Mouse (Mus musculus) liver, embryonic 12.5 days (tissue): ENCODE data around the gene Ank. TPM values are rescaled to one million over a fixed set of nuclear protein-coding genes. Genes with fewer than 3 reads are reported as not detected.

Experiments
- ATAC-seq: fragments of 200-750 bp; cut with Nextera tagmentation; 2 replicates; pipeline ENCODE4 v1.8.0; 2017; ENCODE audit warnings: moderate number of reproducible peaks, mild to moderate bottlenecking, moderate library complexity
- H3K27ac ChIP-seq: fragments of 300-500 bp; sonication (generic); 2 replicates; pipeline ENCODE4 v1.5.1; 2016; ENCODE audit warnings: mild to moderate bottlenecking
- H3K27me3 ChIP-seq: fragments of 300-500 bp; sonication (generic); replicated peaks from 2 replicates; pipeline ENCODE4 v1.6.1; 2016; ENCODE audit warnings: mild to moderate bottlenecking, moderate library complexity
- H3K36me3 ChIP-seq: fragments of 300-500 bp; sonication (generic); 2 replicates; pipeline ENCODE4 v1.6.1; 2016; ENCODE audit warnings: mild to moderate bottlenecking, moderate library complexity
- H3K4me1 ChIP-seq: fragments of 300-500 bp; sonication (generic); 2 replicates; pipeline ENCODE4 v1.6.1; 2016
- H3K4me2 ChIP-seq: fragments of 300-500 bp; sonication (generic); 2 replicates; pipeline ENCODE4 v1.6.1; 2016; ENCODE audit warnings: mild to moderate bottlenecking, moderate library complexity
- H3K4me3 ChIP-seq: fragments of 300-500 bp; sonication (generic); 2 replicates; pipeline ENCODE4 v1.5.1; 2016; ENCODE audit warnings: mild to moderate bottlenecking, moderate library complexity
- H3K9ac ChIP-seq: fragments of 300-500 bp; sonication (generic); 2 replicates; pipeline ENCODE4 v1.6.1; 2016; ENCODE audit warnings: mild to moderate bottlenecking, moderate library complexity
- H3K9me3 ChIP-seq: fragments of 300-500 bp; sonication (generic); replicated peaks from 2 replicates; pipeline ENCODE4 v1.6.1; 2016; ENCODE audit warnings: mild to moderate bottlenecking, moderate library complexity
- WGBS: fragments of 180-500 bp; shearing (Covaris S2); methylation state at CpG from one replicate; pipeline ENCODE4 v1.1.7; 2016; ENCODE audit not compliant: insufficient replicate concordance; 5-methylcytosine and 5-hydroxymethylcytosine counted together
- polyA plus RNA-seq: library from polyadenylated mRNA; unstranded; fragments of >200 nt; fragmentation: Nextera tagmentation; extraction: Ambion mirVana; gene quantifications from 2 replicates; pipeline ENCODE4 v1.2.1, GENCODE M21; 2016

The Ank gene
- 13.6 and 14.2 TPM in 2 replicates for polyA plus RNA-seq

DNA sequence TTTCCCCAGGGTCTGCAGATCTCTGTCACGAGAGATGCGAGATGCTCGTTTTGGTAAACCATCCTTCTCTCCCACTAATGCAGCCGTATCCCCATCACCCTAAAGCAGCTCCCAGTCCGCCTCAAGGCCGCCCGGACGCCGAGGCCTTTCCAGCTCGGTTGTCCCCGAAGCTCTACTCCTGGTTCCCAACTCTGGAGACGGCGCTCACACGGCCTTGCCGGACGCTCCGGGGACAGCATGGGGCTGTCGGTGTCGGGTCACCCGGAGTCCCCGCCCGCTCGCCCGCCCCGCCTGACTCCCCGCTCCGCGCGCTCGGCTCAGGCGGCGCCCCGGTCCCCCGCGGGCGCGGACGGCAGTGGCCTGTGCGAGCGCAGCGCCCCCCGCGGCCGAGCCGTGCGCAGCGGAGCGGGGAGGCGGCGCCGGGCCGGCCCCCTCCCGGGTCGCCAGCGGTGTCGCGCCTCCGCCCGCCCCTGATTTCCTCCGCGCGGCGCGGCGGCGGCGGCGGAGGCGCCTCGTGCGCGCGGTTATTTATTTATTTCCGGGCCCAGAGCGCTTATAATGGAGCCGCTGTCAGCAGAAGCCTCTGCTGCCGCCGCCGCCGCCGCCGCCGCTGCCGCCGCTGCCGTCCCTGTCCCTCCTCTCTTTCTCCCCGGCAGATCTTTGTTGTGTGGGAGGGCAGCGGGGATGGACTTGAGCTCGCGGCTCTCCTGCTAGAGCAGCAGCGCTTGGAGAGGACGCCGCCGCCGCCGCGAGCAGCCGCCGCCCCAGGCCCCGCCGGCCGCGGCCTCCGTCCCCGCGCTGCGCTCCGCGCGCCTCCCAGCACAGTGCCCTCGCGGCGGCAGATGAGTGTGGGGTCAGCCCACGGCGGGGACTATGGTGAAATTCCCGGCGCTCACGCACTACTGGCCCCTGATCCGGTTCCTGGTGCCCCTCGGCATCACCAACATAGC is at the start of gene Ank:
TSS of gene Ank (plus strand) at position 547 of the 950 bp plus-strand sequence.
- peak within 1 kb of the TSS; percentile 90 for H3K4me2 ChIP-seq
- ATAC-seq = peak; percentile 89
- peaks cover 6% of the 10 kb centered on the region; the same call in 1 of the 2 replicates for H3K36me3 ChIP-seq
- H3K9me3 ChIP-seq = no peaks in the 10 kb centered on the region
- no peaks in the 10 kb centered on the region for H3K27me3 ChIP-seq
- 1% methylated on average over 116 of the region's 120 CpGs for WGBS
- peak within 1 kb of the TSS; percentile 92 for H3K27ac ChIP-seq
- H3K4me3 ChIP-seq = peak within 1 kb of the TSS; percentile 90
- H3K9ac ChIP-seq = peak within 1 kb of the TSS; percentile 92
- peaks cover 47% of the 10 kb centered on the region for H3K4me1 ChIP-seq

DNA sequence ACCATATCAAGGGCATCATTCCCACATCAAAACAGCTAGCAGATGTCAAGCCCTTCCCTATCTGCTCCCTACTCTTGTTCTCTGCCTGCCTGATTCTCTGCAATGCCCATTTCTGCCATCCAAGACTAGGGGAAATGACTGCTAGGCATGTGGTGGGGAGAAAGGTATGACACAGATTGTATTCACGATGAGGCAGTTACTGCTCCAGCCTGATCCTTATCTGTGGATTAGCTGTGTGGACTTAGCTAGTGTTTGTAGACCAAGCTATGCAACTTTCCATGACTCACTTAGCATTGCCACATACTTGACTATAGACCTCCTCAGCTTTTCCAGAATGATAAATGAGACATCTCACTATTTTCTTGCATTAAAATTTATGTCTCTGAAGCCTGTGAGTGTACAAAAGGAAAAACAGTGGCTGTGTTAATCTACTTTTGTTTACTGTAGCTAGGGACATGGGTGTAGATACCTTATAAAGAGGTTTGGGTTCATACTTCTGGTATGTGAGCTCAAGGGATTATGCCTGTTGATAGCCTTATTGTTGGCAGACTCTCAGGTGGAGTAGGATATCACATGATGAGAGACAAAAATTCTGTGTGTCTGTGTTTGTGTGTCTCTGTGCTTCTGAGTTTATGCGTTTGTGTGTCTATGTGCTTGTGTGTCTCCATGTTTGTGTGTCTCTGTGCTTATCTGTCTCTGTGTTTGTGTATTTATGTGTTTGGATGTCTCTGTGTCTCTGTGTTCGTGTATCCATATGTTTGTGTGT is 47.7 kb upstream of the Ank start:
- no peaks in the 10 kb centered on the region for H3K36me3 ChIP-seq
- H3K27ac ChIP-seq = no peak overlapping the region
- ATAC-seq = no peak
- no peak overlapping the region for H3K4me3 ChIP-seq
- H3K4me2 ChIP-seq = no peak overlapping the region
- no peaks in the 10 kb centered on the region for H3K27me3 ChIP-seq
- WGBS = 65% methylated on average over 3 of the region's 3 CpGs
- no peak overlapping the region for H3K9ac ChIP-seq
- H3K9me3 ChIP-seq = no peaks in the 10 kb centered on the region
- H3K4me1 ChIP-seq = no peaks in the 10 kb centered on the region

DNA sequence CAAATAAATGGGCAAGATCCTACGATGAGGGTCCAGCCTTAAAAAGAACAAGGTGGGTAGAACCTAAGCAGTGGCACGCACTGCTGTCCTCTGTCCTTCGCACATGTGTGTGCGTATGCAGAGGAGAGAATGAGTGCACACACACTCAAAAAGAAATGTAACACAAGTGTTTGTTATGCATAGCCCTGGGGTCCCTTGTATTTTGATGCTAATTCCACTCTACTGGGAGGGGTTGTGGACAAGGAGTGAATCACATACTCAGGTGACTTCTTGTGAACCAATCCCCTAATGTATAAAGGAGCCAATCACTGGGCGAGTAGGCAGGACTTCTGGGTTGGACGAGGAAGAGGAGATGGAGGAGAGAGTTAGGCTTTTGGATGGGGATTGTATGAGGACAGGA is 44.9 kb upstream of the Ank start:
- H3K36me3 ChIP-seq = no peaks in the 10 kb centered on the region
- no peaks in the 10 kb centered on the region for H3K4me1 ChIP-seq
- H3K9me3 ChIP-seq = no peaks in the 10 kb centered on the region
- H3K9ac ChIP-seq = no peak overlapping the region
- no peak overlapping the region for H3K27ac ChIP-seq
- ATAC-seq = no peak
- H3K27me3 ChIP-seq = no peaks in the 10 kb centered on the region
- 77% methylated on average over 6 of the region's 6 CpGs for WGBS
- no peak overlapping the region for H3K4me2 ChIP-seq
- H3K4me3 ChIP-seq = no peak overlapping the region

DNA sequence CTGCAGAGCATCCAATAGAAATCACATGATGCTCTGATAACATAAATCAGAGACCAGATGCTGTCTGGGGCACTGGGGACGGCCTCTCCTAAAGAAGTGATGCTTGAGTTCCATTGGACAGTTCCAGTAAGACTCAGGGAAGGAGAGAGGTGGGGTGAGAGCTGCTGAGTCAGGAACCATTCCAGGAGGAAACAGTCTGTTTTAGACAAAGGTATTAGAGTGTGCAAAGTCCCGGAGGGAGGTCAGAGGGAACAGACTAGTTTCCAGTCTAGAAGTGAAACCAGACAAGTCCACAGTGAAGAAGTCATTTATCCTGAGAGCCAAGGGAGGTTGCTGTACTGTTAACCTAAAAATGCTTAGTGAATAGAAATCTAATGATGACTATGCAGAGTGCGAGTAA is 38.9 kb upstream of the Ank start:
- Histone ChIP-seq H3K9ac (no peak overlapping the region), H3K4me3 (no peak overlapping the region), H3K36me3 (no peaks in the 10 kb centered on the region), H3K27me3 (no peaks in the 10 kb centered on the region), H3K27ac (no peak overlapping the region), H3K9me3 (no peaks in the 10 kb centered on the region), H3K4me2 (no peak overlapping the region), H3K4me1 (no peaks in the 10 kb centered on the region)
- 67% methylated on average over 3 of the region's 3 CpGs for WGBS
- no peak for ATAC-seq

DNA sequence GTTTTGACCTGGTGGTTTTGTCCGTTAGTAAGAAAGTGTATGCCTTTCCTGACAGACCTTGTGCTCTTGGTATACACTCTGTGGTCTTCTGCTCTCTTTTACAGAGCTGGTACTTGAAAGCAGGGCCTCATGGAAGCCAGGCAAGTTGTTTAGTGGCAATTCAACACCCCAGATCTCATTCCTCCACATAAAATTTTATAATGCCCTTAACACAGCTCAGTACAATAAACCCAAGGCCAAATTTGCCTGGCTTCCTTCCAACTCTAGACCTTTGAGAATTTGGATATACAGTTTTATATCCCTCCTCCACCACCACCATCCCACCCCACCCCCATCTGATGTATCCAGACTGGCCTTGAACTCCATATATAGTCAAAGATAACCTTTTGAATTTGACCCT is 36.2 kb upstream of the Ank start:
- H3K36me3 ChIP-seq = no peaks in the 10 kb centered on the region
- WGBS = 72% methylated on average over 1 of the region's 1 CpGs

DNA sequence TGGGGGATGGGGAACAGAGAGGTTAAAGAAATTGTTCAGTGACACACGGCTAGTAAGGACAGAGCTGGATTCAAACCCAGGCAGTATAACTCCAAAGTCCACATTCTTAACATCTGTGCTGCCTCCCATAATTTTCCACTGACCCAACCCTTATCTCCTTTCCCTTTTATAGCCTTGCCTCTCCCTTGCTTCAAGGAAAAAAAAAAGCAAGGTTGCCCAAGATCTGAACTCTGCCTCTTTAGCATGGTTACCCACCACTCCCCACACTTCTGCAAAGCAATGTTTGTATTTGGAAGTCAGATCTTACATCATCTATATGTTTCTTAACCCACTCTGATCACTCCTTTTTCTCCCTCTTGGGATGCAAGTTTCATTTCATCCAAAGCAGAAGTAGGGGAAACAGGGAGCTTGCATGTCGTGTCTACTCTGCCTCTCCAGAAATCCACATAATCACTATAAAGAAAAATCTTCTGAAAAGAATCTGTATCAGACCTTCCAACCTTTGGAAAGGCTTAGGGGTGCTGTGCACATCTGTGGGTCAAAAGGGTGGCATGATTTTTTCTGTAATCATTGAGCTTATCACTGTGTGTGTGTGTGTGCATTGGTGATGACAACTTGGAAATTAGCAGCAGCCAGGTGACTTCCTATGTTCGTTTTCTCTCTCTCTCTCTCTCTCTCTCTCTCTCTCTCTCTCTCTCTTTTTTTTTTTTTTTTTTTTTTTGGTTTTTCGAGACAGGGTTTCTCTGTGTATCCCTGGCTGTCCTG is 33.4 kb upstream of the Ank start:
- no peak for ATAC-seq
- H3K4me2 ChIP-seq = no peak overlapping the region
- no peaks in the 10 kb centered on the region for H3K27me3 ChIP-seq
- H3K4me3 ChIP-seq = no peak overlapping the region
- H3K9ac ChIP-seq = no peak overlapping the region
- H3K9me3 ChIP-seq = no peaks in the 10 kb centered on the region
- no peak overlapping the region for H3K27ac ChIP-seq
- H3K4me1 ChIP-seq = no peaks in the 10 kb centered on the region
- no peaks in the 10 kb centered on the region for H3K36me3 ChIP-seq
- WGBS = 65% methylated on average over 3 of the region's 4 CpGs

More for the DNA sequence above, 36.2 kb upstream of the Ank start:
- H3K9ac ChIP-seq = no peak overlapping the region
- no peaks in the 10 kb centered on the region for H3K9me3 ChIP-seq
- H3K4me2 ChIP-seq = no peak overlapping the region
- no peak overlapping the region for H3K27ac ChIP-seq
- H3K4me1 ChIP-seq = no peaks in the 10 kb centered on the region
- H3K27me3 ChIP-seq = no peaks in the 10 kb centered on the region
- no peak overlapping the region for H3K4me3 ChIP-seq
- ATAC-seq = no peak

DNA sequence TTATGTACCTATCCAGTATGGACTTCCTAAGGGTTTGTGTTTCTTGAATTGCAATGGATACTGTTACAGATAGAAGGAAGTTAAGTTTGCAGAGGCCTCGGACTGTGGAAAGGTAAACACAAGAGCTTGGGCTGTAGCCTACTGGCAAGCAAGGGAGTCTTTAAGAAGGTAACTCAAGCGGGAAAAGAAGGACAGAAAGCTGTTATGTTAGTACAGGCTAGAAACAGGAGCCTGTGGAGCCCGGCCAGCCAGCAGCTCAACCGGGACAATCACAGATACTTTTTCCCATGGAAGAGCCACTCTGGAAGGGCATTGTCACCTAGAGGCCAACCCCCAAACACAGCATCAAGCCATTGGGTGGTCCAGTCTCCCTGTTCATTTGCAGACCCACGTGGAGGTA is 31.1 kb upstream of the Ank start:
- no peak overlapping the region for H3K4me2 ChIP-seq
- ATAC-seq = no peak
- H3K4me1 ChIP-seq = no peaks in the 10 kb centered on the region
- no peaks in the 10 kb centered on the region for H3K27me3 ChIP-seq
- no peak overlapping the region for H3K27ac ChIP-seq
- H3K9ac ChIP-seq = no peak overlapping the region
- no peaks in the 10 kb centered on the region for H3K9me3 ChIP-seq
- no peak overlapping the region for H3K4me3 ChIP-seq
- H3K36me3 ChIP-seq = no peaks in the 10 kb centered on the region
- WGBS = 71% methylated on average over 5 of the region's 5 CpGs

DNA sequence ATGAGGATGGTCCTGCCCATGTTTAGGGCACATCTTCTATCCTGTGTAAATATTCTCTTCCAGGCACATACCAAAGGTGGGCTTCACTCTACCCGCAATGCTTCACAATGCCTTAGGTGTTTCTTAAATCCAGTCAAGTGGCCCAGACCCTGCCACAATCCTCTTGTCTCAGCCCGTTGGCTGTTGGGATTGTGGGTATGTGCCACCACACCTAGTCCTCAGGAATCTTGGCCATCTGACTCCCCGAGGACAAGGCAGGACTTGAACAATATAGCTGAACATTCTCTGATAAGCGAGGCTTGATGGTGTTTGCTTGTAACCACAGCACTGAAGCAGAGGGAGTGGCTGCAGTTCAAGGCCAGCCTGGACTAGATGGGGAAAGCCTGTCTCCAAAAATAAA is 30.3 kb upstream of the Ank start:
- no peaks in the 10 kb centered on the region for H3K4me1 ChIP-seq
- H3K27me3 ChIP-seq = no peaks in the 10 kb centered on the region
- H3K9ac ChIP-seq = no peak overlapping the region
- ATAC-seq = no peak
- WGBS = 55% methylated on average over 4 of the region's 4 CpGs
- no peaks in the 10 kb centered on the region for H3K9me3 ChIP-seq
- H3K4me2 ChIP-seq = no peak overlapping the region
- H3K36me3 ChIP-seq = no peaks in the 10 kb centered on the region
- no peak overlapping the region for H3K27ac ChIP-seq
- no peak overlapping the region for H3K4me3 ChIP-seq

DNA sequence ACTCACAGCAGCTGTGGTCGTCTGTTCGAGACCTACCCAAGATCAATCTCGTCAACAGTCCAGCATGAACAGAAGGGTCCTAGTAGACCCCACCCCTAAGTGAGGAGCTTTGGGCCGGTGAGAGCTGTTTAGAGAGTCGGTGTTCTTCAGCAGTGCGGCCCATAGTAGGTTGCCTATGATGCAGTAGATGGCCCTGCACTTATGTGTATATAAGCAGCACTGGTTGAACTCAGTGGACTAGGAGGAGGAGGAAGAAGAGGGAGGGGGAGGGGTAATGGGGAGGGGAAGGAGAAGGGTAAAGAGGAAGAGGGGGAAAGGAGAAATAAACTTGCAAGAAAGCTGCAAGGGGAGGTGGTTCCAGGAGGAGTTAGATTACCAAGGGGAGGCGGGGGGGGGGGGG is 25.4 kb upstream of the Ank start:
- no peak overlapping the region for H3K27ac ChIP-seq
- 68% methylated on average over 7 of the region's 7 CpGs for WGBS
- no peak for ATAC-seq
- no peak overlapping the region for H3K4me3 ChIP-seq
- H3K36me3 ChIP-seq = no peaks in the 10 kb centered on the region
- no peaks in the 10 kb centered on the region for H3K27me3 ChIP-seq
- H3K9me3 ChIP-seq = no peaks in the 10 kb centered on the region
- no peak overlapping the region for H3K4me2 ChIP-seq
- no peak overlapping the region for H3K9ac ChIP-seq
- 0 out of 2 replicates have a peak, but pooled peaks cover 5% of the 10 kb centered on the region for H3K4me1 ChIP-seq

DNA sequence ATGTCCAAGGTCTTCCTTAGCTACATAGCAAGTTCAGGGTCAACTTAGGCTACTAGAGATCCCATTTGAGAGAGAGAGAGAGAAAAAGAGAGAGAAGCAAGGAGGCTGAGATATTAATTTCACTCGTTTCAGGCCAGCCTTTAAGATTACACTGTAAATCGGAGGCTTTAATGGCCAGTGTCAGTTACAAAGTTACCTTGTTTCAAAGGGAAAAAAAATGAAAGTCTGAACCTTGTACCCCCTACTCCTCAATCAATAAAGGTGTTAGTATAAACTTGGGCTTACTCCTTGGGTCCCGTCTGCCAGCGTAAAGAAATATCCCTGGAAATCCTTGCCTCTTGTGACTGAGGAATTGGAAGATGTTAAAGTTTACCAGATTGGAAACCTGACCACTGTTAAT is 24.9 kb upstream of the Ank start:
- Histone ChIP-seq H3K27ac (no peak overlapping the region), H3K4me1 (0 out of 2 replicates have a peak, but pooled peaks cover 5% of the 10 kb centered on the region), H3K4me2 (no peak overlapping the region), H3K9ac (no peak overlapping the region), H3K4me3 (no peak overlapping the region), H3K9me3 (no peaks in the 10 kb centered on the region), H3K27me3 (no peaks in the 10 kb centered on the region), H3K36me3 (no peaks in the 10 kb centered on the region)
- 70% methylated on average over 4 of the region's 4 CpGs for WGBS
- ATAC-seq = no peak

DNA sequence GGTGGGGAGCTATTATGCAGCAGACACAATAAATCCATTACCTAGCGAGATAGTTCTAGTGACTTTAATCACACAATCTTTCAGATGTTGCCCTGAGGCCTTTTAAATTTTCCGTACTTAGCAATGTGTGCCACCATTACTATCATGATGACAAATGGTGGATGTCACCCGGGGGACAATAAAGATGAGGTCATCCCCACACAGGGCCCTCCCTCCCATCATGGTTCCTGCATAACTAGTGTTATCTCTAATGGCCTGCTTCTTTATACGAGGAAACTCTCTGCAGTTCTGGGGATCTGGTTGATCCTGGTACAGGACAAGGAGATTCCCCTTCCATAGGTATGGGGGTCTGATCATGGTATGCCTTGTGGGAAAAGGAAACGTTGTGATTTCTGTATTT is 24.5 kb upstream of the Ank start:
- Histone ChIP-seq H3K27ac (no peak overlapping the region), H3K4me2 (no peak overlapping the region), H3K27me3 (no peaks in the 10 kb centered on the region), H3K9ac (no peak overlapping the region), H3K36me3 (no peaks in the 10 kb centered on the region), H3K4me1 (peaks cover 9% of the 10 kb centered on the region; the same call in 1 of the 2 replicates), H3K4me3 (no peak overlapping the region), H3K9me3 (no peaks in the 10 kb centered on the region)
- WGBS = 49% methylated on average over 5 of the region's 5 CpGs
- no peak for ATAC-seq
